Mouse (Mus musculus): ENCODE results near the gene Eif4b. TPM values are rescaled to one million over a fixed set of nuclear protein-coding genes. Genes with fewer than 3 reads are reported as not detected.
"Not testable (repeated sequence)": the region's sequence is repeated elsewhere in the genome, so short reads cannot be mapped to it uniquely, and the experiment has no call there.

Gene Eif4b
- polyA plus RNA-seq, 1 experiment: 115 TPM

GRCm38 (mm10) chr15:102074070-102074731, 628 bp downstream of the Eif4b start:
- DNase-seq (ENCODE audit: extremely low spot score in 1 of 2, low spot score in 1 of 2): peak in 1 of 2 experiments; percentile 59

DNA sequence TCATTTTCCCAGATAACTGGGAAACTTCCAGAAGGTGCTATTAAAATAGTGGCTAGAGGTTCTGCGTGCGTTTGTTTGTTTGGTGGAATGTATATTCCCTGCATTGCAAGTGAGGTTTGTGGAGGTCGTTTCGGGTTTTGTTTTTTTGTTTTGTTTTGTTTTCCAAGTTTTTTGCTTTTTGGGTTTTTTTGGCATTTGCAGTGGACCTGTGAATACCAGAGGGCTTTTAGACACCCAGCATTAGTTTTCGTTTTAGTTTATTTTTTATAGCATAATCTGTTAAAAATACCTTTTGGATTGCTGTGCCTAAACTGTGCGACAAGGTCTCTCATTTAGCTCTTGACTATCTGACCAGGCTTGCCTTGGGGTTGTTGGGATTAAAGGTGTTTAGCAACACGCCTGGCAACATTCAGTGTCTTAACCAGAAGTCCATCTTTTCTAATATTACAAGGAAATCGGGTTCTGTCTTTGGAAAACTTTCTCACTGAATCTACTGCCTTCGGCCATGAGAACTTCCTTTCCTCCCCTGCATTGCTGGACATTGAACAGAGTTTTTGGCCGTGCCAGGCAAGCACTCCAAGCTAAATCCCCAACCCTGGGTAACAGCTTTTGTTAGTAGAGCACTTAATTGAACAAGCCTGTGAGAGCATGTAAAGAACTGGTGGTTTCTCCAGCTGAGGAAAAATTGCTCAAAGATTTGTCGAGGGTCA, 1.5 kb downstream of the Eif4b start:
- DNase-seq (ENCODE audit: extremely low spot score in 1 of 2, low spot score in 1 of 2): no peak

DNA sequence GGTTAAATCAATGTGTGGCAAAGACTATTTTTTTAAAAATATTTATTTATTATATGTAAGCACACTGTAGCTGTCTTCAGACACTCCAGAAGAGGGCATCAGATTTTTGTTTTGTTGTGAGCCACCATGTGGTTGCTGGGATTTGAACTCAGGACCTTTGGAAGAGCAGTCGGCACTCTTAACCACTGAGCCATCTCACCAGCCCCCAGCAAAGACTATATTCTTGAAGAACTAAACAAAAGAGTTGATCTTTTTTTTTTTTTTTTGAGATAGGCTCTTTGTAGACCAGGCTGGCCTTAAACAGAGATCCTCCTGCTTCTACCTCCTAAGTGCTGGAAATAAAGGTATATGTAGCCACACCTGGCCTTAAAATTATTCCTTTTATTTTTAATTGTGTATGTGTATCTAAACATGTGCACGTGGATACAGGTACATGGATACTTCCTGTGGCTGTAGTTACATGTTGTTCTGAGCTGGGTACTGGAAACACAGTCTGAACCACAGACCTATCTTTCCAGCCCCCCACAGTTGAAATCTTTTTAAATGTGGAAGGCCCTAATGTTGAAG, 3.6 kb downstream of the Eif4b start:
- no peak for DNase-seq (ENCODE audit: extremely low spot score in 1 of 2, low spot score in 1 of 2)

GRCm38 (mm10) chr15:102079221-102079620, 5.6 kb downstream of the Eif4b start:
- DNase-seq (ENCODE audit: extremely low spot score in 1 of 2, low spot score in 1 of 2): no peak

DNA sequence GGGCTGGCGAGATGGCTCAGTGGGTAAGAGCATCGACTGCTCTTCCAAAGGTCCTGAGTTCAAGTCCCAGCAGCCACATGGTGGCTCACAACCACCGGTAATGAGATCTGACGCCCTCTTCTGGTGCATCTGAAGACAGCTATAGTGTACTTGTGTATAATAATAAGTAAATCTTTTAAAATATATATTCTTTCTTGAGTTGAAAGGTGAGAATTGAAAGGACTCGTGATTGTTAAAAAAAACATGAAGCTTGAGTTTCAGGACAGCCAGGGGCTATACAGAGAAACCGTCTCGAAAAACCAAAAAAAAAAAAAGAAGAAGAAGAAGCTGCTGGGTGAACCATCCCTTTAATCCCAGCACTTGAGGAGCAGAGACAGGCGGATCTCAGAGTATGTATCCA, 6.4 kb downstream of the Eif4b start:
- DNase-seq (ENCODE audit: extremely low spot score in 1 of 2, low spot score in 1 of 2): not testable (repeated sequence)

- DNase-seq (ENCODE audit: extremely low spot score in 1 of 2, low spot score in 1 of 2): no peak
Measured at GRCm38 (mm10) chr15:102080429-102080828, 6.9 kb downstream of the Eif4b start.

- DNase-seq (ENCODE audit: extremely low spot score in 1 of 2, low spot score in 1 of 2): no peak
Measured at GRCm38 (mm10) chr15:102082148-102082547, 8.6 kb downstream of the Eif4b start.

DNA sequence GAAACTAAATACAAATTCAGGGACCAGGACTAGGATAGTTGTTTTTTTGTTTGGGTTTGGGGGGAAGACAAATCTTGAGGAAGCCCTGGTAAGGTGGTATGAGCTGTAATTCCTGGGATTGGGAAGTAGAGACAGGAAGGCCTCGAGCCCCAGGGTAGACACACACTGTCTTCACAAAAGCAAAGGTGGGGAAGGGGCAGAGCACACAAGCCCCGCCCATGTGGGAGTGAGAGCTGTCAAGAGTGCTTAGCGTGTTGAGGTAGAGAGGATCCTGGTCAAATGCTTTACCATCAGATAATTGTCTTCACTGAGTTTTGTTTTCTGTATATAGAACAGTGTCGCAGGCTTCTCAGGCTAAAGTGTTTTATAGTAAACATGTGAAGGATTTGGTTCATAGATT, 9.5 kb downstream of the Eif4b start:
- no peak for DNase-seq (ENCODE audit: extremely low spot score in 1 of 2, low spot score in 1 of 2)

DNA sequence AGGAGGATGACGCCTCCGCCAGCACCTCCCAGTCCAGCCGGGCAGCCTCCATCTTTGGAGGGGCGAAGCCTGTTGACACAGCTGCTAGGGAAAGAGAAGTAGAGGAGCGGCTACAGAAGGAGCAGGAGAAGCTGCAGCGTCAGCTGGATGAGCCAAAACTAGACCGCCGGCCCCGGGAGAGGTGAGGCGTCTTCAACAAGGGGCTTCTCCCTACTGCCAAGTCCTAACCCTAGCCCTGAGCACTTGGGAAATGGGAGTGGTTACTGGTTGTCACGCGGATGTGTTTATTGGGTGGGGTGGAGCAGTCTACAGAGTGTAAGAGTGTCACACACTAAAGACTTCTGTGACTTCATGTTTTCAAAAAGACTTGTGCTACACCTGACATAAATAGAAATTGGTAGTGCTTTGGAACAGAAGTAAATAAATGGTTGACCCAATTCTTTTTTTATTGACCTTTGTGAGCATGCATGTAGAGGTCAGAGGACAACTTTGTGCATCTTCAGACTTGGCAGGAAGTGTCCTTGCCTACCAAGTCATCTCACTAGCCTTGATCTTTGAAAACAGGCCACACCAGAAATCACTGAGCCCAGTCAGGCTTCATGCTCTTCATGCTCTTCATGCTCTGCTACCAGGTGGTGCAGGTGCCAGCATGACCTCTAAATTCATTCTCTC, 16.5 kb downstream of the Eif4b start:
- DNase-seq (ENCODE audit: extremely low spot score in 1 of 2, low spot score in 1 of 2): no peak

GRCm38 (mm10) chr15:102091063-102091679, 17.6 kb downstream of the Eif4b start:
- no peak for DNase-seq (ENCODE audit: extremely low spot score in 1 of 2, low spot score in 1 of 2)

DNA sequence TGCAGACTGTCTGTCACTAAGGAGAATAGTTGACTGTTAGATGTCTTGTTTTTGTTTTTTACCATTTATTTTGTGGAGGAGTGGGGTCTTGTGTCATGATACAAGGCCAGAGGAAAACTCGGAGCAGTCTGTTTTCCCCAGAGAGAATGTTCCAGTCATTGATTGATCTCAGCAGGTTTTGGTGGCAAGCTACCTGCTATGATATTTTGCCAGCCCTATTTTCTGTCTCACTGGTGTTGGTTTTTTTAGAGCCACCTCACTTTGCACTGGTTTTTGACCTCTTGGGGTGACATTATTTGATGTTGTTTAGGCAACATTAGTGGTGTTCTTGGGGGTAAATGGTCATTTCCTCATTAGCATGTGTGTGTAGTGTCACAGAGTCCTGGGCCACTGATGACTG, 18.1 kb downstream of the Eif4b start:
- no peak for DNase-seq (ENCODE audit: extremely low spot score in 1 of 2, low spot score in 1 of 2)

- DNase-seq (ENCODE audit: extremely low spot score in 1 of 2, low spot score in 1 of 2): no peak
Measured at GRCm38 (mm10) chr15:102092222-102092621, 18.6 kb downstream of the Eif4b start.

- no peak for DNase-seq (ENCODE audit: extremely low spot score in 1 of 2, low spot score in 1 of 2)
Measured at GRCm38 (mm10) chr15:102094157-102094556, 20.6 kb downstream of the Eif4b start.

GRCm38 (mm10) chr15:102094988-102095387, 21.4 kb downstream of the Eif4b start:
- DNase-seq (ENCODE audit: extremely low spot score in 1 of 2, low spot score in 1 of 2): no peak

DNA sequence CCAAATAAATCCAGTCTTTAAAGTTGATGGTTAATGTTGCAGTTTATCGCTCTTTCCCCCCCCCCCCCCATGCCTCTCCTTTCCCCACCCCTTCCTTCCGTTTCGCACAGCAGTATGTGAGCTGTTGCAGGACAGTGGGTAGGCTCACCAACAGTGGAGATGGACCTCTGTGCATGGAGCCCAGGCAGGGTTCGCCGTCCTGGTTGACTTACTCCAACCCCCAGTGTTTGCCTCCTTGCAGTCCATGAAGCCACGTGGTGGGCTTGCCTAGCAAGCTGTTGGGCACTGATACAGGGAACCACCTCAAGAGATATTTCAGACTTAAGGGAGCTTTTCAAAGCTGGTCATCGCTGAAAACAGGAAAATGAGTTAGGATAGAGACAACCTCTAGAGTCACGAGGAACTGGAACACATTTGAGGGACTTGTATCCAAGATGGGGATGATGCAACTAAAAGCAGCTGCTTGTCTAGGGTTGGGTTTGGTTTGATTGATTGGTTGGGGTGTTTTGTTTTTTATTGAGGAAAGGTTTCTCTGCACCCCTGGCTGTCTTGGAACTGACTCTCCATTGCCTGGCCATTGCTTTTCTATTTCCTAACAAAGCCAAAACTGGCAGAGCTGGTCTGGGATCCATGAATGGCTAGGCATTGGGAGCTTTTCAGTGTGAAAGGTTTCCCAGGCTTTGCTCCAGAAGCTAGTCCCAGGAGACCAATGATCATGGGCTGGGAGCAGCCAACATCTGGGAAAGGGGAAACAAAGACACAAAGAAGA, 23.8 kb downstream of the Eif4b start:
- no peak for DNase-seq (ENCODE audit: extremely low spot score in 1 of 2, low spot score in 1 of 2)

GRCm38 (mm10) chr15:102097991-102098555, 24.5 kb downstream of the Eif4b start:
- no peak for DNase-seq (ENCODE audit: extremely low spot score in 1 of 2, low spot score in 1 of 2)

DNA sequence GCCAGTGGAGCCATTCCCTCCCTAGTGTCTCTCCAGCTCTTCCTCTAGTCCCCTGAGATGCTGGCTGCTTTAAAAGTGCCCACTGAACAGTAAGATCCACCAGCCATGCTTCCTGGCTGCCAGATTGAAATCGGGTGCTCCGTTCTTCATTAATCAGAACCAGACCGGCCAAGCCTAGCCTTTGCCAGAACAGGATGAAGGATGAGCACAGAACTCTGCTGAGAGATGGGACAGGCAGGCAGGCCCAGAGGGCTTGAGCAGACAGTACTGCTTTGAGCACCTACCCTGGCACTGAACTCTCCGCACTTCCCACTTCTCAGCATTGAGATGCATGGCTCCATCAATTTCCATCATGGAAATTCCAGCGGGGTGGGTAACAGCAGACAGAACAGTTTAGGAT, 25.7 kb downstream of the Eif4b start:
- no peak for DNase-seq (ENCODE audit: extremely low spot score in 1 of 2, low spot score in 1 of 2)

DNA sequence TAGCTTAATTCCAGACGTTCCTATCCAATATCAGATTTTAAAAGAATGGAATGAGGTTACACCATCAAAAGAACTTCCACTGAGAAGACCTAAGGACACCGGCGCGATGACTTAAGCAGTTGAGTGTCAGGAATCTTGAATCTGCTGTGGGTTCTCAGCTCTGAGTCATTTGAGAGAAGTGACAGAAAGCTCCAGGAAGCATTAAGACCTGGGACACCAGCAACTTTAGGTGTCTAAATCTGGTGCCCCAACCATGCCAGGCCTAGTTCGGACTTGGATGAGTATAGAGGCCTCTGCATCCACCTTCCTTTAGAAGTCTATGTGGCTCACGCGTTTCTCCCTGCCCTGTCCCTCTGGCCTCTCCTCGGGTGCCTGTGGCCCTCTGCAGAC, 26.2 kb downstream of the Eif4b start:
- no peak for DNase-seq (ENCODE audit: extremely low spot score in 1 of 2, low spot score in 1 of 2)

DNA sequence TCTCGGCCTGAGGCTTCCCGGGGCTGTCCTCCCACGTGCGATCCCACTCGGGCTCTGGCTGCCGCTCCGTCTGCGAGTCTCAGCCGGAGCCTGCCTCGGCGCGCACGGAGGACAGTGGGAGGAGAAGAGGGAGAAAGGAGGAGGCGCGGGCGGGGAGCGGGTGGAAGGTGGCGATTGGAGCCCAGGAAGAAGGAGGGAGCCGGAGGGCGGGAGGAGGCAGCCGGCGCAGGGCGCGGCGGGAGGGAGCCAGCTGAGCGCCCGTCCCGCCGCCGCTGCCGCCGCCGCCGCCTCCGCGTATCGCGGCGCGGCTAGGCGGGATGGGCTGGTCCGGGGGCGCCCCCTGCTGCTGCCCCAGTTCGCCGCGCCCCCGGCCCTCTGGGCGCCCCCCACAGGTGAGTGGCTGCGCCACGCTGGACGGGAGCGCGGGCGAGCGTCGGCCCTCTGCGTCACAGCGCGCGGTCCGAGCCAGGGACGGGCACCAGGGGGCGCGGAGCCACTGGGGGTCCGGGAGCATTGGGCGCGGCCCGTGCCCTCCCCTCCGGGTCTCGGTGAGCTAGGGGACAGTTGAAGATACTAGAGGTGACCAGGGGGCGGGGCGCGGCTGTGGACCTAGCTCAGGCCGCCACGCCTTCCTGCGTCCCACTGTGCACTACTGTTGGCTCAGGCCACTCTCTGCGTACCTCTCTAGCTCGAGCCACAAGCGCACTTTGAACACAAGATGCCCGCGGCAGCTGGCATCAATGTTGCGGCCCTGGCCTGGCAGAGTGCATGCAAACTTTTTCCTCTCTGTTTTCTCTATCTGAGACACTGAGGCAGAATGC, 26.8 kb downstream of the Eif4b start, which contains the start of gene Tns2:
TSS of gene Tns2 (plus strand) at position 253 of the 821 bp plus-strand sequence.
- DNase-seq (ENCODE audit: extremely low spot score in 1 of 2, low spot score in 1 of 2): peak in 1 of 2 experiments; percentile 82

All from frontal cortex, adult 2 months (tissue).